Mouse (Mus musculus) MEL (cell line): ENCODE data around the gene Ankmy2. TPM values are rescaled to one million over a fixed set of nuclear protein-coding genes. Genes with fewer than 3 reads are reported as not detected.

Experiments used
- polyA plus RNA-seq, 2 experiments: library from polyadenylated mRNA; stranded (reverse) in 1 of 2; unstranded in 1 of 2; fragments of >175 nt in 1 of 2; fragments of >200 nt in 1 of 2; gene quantifications; 2 replicates each; pipeline versions ENCODE4 v1.2.1 to v1.2.4; 2012; ENCODE audit warnings: low replicate concordance in 2 of 2, low read depth in 1 of 2; ENCODE audit not compliant: insufficient read length in 2 of 2, insufficient read depth in 1 of 2, missing spikeins in 1 of 2
- total RNA-seq: library from RNA; depleted of rRNA; stranded (reverse); fragments of 300-350 nt; gene quantifications from 2 replicates; pipeline ENCODE4 v1.2.3, GENCODE M21; 2012; rRNA removed

Ankmy2 gene
- total and polyA plus RNA-seq, 3 experiments = 14.3 to 15.3 TPM; not detected in 1

Other genes starting within 250 kb of the Ankmy2 start
- gene Agr3, start 231.5 kb upstream of the Ankmy2 start, total RNA-seq = not detected in 2 replicates
- not detected for gene Agr3, start 231.5 kb upstream of the Ankmy2 start, polyA plus RNA-seq
- gene Agr2, start 164.2 kb upstream of the Ankmy2 start, total RNA-seq = not detected in 2 replicates
- not detected for gene Agr2, start 164.2 kb upstream of the Ankmy2 start, polyA plus RNA-seq
- 23.0 and 23.7 TPM in 2 replicates for gene Tspan13, start 114.6 kb upstream of the Ankmy2 start, total RNA-seq
- 10 to 100 TPM in 1 of 2 experiments, not detected in 1; 37.5 TPM for gene Tspan13, start 114.6 kb upstream of the Ankmy2 start, polyA plus RNA-seq
- gene Bzw2, start 966 bp downstream of the Ankmy2 start, total RNA-seq = 141 and 155 TPM in 2 replicates
- gene Bzw2, start 966 bp downstream of the Ankmy2 start, polyA plus RNA-seq = 100 to 1,000 TPM; 157 to 170 TPM
- not detected in 2 replicates for gene Lrrc72, start 96.3 kb downstream of the Ankmy2 start, total RNA-seq
- gene Lrrc72, start 96.3 kb downstream of the Ankmy2 start, polyA plus RNA-seq = not detected
- not detected in 2 replicates for gene Sostdc1, start 157.0 kb downstream of the Ankmy2 start, total RNA-seq
- gene Sostdc1, start 157.0 kb downstream of the Ankmy2 start, polyA plus RNA-seq = not detected
- 2.6 and 2.8 TPM in 2 replicates for gene Ispd, start 224.3 kb downstream of the Ankmy2 start, total RNA-seq
- gene Ispd, start 224.3 kb downstream of the Ankmy2 start, polyA plus RNA-seq = 10 to 100 TPM in 1 of 2 experiments, 1 to 10 TPM in 1; 2.4 to 54.1 TPM
- 0.16 and 1.0 TPM in 2 replicates for gene D630036H23Rik, start 225.1 kb downstream of the Ankmy2 start, total RNA-seq
- under 1 TPM in 1 of 2 experiments, not detected in 1; 0.42 TPM for gene D630036H23Rik, start 225.1 kb downstream of the Ankmy2 start, polyA plus RNA-seq